Comparison of ENCODE assay signal across 7 mouse cellular contexts in the genomic region with DNA sequence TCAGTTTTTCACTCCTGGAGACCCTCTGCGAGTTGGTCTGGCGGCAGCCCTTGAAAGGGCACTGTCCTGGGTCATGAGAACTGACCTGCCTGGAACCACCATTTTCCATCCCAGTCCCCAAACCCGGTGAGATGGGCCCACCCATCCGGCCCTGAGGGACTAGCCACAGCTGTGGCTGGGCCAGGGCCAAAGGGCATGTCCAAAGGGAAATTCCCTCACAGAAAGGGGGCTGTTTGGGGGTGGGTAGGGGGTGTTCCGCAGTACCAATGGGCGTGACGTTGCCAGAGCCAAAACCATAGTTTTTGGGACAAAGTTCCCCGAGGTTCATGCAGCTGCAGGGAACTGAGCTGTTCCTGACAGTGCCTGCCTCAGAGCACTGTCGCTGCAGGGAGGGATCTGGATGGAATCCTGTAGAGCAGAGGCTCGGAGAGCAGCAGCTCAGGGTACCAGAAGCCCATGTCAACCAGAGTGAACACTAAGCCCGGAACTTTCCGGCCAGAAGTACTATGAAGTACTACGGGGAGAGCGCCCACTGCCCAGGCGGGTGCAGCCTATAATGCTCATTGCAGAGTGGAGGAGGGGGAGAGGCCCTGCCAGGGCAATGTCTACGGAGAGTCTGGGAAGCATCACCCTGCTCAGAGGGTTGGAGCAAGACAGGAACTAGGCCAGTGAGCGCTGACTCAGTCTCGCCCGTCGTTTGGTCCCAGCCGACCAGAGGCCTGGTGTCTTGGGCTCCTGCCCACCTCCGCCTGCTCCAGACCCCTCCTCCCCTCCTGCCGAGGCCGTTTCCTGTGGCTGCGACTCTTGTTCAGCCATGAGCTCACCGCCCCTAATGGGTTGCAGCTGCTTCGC. TPM values are rescaled to one million over a fixed set of nuclear protein-coding genes. Genes with fewer than 3 reads are reported as not detected.
DNase-seq lines count a peak whose midpoint lies in the region; ATAC-seq and TF ChIP-seq lines count a peak whose summit lies in the region.

No protein-coding gene starts in this region.

- H3K9me3 ChIP-seq in forebrain, embryonic 11.5 days (ENCODE audit: control insufficient read depth, low read length), result no peaks in the 10 kb centered on the region
- H3K9me3 ChIP-seq in heart, postnatal 0 days (replicated peaks; ENCODE audit: control insufficient read depth, low read length), result no peaks in the 10 kb centered on the region

- peak; percentile 41 for ATAC-seq in cerebellum, adult (ENCODE audit: insufficient number of reproducible peaks, low FRiP score, low TSS enrichment)
- ATAC-seq in forebrain, embryonic 11.5 days (replicated peaks; ENCODE audit: low FRiP score), result peak; percentile 60
- ATAC-seq in heart, postnatal 0 days (ENCODE audit: insufficient read depth, low read depth), result peak; percentile 78

- under 1% methylated on average over 27 of the region's 27 CpGs for WGBS in forebrain, embryonic 11.5 days
- 1% methylated on average over 27 of the region's 27 CpGs for WGBS in heart, postnatal 0 days

- peaks cover 7% of the 10 kb centered on the region; the same call in 1 of the 2 replicates for H3K36me3 ChIP-seq in forebrain, embryonic 11.5 days (ENCODE audit: control insufficient read depth, insufficient read depth, low read length)
- peaks cover 16% of the 10 kb centered on the region for H3K36me3 ChIP-seq in heart, postnatal 0 days (replicated peaks; ENCODE audit: control insufficient read depth, insufficient read depth, low read length)

- peak overlapping the region; percentile 94 for H3K4me2 ChIP-seq in forebrain, embryonic 11.5 days (ENCODE audit: low read depth, low read length, severe bottlenecking)
- H3K4me2 ChIP-seq in heart, postnatal 0 days (ENCODE audit: low read depth, low read length), result peak overlapping the region; percentile 95

- DNase-seq in MN1 (ENCODE audit: low spot score), result peak; percentile 93
- peak; percentile 82 for DNase-seq in forebrain, embryonic 11.5 days (ENCODE audit: low spot score)
- peak; percentile 77 for DNase-seq in heart, postnatal 0 days (ENCODE audit: low spot score)
- DNase-seq in kidney, postnatal 4 days, result peak; percentile 88 to 92
- DNase-seq in lung, postnatal 36 days, result peak; percentile 73
- peak; percentile 89 for DNase-seq in right cerebral cortex, postnatal 10 days (ENCODE audit: low spot score in 2 of 2)

- peak overlapping the region; percentile 71 for H3K4me3 ChIP-seq in forebrain, embryonic 11.5 days (ENCODE audit: low read depth, low read length)
- peak overlapping the region; percentile 81 for H3K4me3 ChIP-seq in heart, postnatal 0 days (ENCODE audit: low read depth, low read length)

- H3K27ac ChIP-seq in forebrain, embryonic 11.5 days (ENCODE audit: low read depth, low read length), result peak overlapping the region; percentile 86
- peak overlapping the region; percentile 83 for H3K27ac ChIP-seq in heart, postnatal 0 days (ENCODE audit: low read depth)

- peak overlapping the region; percentile 82 for H3K9ac ChIP-seq in forebrain, embryonic 11.5 days (ENCODE audit: low read length)
- peak overlapping the region; percentile 83 for H3K9ac ChIP-seq in heart, postnatal 0 days (replicated peaks; ENCODE audit: low read depth, low read length)

- TF ChIP-seq CTCF in heart, postnatal 0 days (IDR thresholded peaks at IDR 0.05; ENCODE audit: low read depth), result no peak

- no peak for TF ChIP-seq EP300 in heart, postnatal 0 days (IDR thresholded peaks at IDR 0.05; ENCODE audit: low read depth)

- H3K27me3 ChIP-seq in forebrain, embryonic 11.5 days (ENCODE audit: control insufficient read depth, insufficient read depth, low read length), result no peaks in the 10 kb centered on the region
- H3K27me3 ChIP-seq in heart, postnatal 0 days (ENCODE audit: control insufficient read depth, insufficient read depth, low read length), result no peaks in the 10 kb centered on the region

- H3K4me1 ChIP-seq in forebrain, embryonic 11.5 days (replicated peaks; ENCODE audit: control insufficient read depth, insufficient read depth, low read length), result peaks cover 8% of the 10 kb centered on the region; the same call in 1 of the 2 replicates
- no peaks in the 10 kb centered on the region; the same call in none of the 2 replicates for H3K4me1 ChIP-seq in heart, postnatal 0 days (ENCODE audit: control insufficient read depth, insufficient read depth)

RNA-seq across cellular contexts. Expression of a gene that starts 1.0 kb away (rescaled TPM):
- 93.3 and 99.7 TPM in 2 replicates for polyA plus RNA-seq in forebrain, embryonic 11.5 days (2014; fragmentation: Nextera tagmentation; extraction: Ambion mirVana)
- total RNA-seq in heart, postnatal 0 days (2014; rRNA removed; ENCODE audit: low replicate concordance), result 35.4 and 36.4 TPM in 2 replicates
- 26.9 and 27.6 TPM in 2 replicates for polyA plus RNA-seq in heart, postnatal 0 days (2015; fragmentation: Nextera tagmentation; extraction: Ambion mirVana)

RNA-seq across cellular contexts. Expression of a gene that starts 29.9 kb away (rescaled TPM):
- 0.92 and 0.95 TPM in 2 replicates for polyA plus RNA-seq in forebrain, embryonic 11.5 days (2014; fragmentation: Nextera tagmentation; extraction: Ambion mirVana)
- total RNA-seq in heart, postnatal 0 days (2014; rRNA removed; ENCODE audit: low replicate concordance), result 0.57 TPM in 1 of 2 replicates, not detected in the other
- 0.18 and 1.0 TPM in 2 replicates for polyA plus RNA-seq in heart, postnatal 0 days (2015; fragmentation: Nextera tagmentation; extraction: Ambion mirVana)

RNA-seq across cellular contexts. Expression of a gene that starts 35.0 kb away (rescaled TPM):
- polyA plus RNA-seq in forebrain, embryonic 11.5 days (2014; fragmentation: Nextera tagmentation; extraction: Ambion mirVana), result 105 and 116 TPM in 2 replicates
- total RNA-seq in heart, postnatal 0 days (2014; rRNA removed; ENCODE audit: low replicate concordance), result 41.2 and 51.6 TPM in 2 replicates
- polyA plus RNA-seq in heart, postnatal 0 days (2015; fragmentation: Nextera tagmentation; extraction: Ambion mirVana), result 12.7 and 13.9 TPM in 2 replicates

RNA-seq across cellular contexts. Expression of a gene that starts 56.7 kb away (rescaled TPM):
- not detected in 2 replicates for polyA plus RNA-seq in forebrain, embryonic 11.5 days (2014; fragmentation: Nextera tagmentation; extraction: Ambion mirVana)
- total RNA-seq in heart, postnatal 0 days (2014; rRNA removed; ENCODE audit: low replicate concordance), result not detected in 2 replicates
- polyA plus RNA-seq in heart, postnatal 0 days (2015; fragmentation: Nextera tagmentation; extraction: Ambion mirVana), result not detected in 2 replicates

Comparison
In these comparisons a context has a peak if more than half of its experiments do, and no peak if none do; other contexts are left out.
1. Peak in every context shown above with its lines: DNase-seq, ATAC-seq, H3K4me3 ChIP-seq and H3K27ac ChIP-seq.